8 mouse cellular contexts compared by ENCODE assay signal in the genomic region with DNA sequence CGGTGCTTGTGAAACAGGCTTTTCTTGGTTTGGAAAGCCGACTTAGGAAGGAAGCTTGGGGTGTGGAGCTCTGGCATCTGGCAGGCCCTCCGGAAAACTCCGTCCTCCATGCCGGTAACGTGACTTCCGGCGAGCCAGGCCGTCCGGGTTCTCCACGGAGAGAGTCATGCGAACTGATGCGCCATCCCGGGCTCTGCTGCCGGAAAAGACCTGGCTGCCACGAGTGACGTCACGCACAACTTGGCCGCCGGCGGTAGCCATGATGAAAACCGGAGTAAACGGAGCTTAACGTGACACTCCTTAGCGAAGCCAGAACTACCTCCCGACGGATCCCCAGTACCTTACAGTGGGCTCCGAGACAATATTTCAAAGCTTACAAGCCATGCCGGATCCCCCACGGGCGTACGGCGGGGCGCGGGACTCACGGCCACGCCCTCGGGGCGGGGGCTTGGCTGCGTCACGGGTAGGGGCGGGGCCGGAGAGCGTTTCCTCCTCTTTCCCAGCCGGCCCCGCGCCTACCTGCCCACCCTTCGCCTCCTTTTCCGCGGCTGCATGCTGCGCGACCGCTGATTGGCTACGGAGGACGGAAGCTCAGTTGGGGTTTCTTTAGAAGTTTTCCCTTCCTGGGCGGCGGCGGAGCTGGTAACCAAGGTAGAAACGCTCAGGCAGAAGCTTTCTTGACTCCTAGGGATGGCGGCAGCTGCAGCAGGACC. TPM values are rescaled to one million over a fixed set of nuclear protein-coding genes. Genes with fewer than 3 reads are reported as not detected.
DNase-seq lines count a peak whose midpoint lies in the region; ATAC-seq and TF ChIP-seq lines count a peak whose summit lies in the region.

Gene Sugt1, plus strand, starts transcription at position 553 of the 713 bp plus-strand sequence.

- H3K4me2 ChIP-seq in heart, embryonic 12.5 days: peak within 1 kb of the TSS; percentile 81
- peak within 1 kb of the TSS; percentile 76 for H3K4me2 ChIP-seq in kidney, postnatal 0 days (ENCODE audit: low read length)
- peak within 1 kb of the TSS; percentile 86 for H3K4me2 ChIP-seq in liver, embryonic 11.5 days
- H3K4me2 ChIP-seq in stomach, embryonic 14.5 days (replicated peaks; ENCODE audit: low read depth, low read length): peak within 1 kb of the TSS; percentile 86

- H3K27ac ChIP-seq in heart, embryonic 12.5 days (ENCODE audit: poor library complexity, severe bottlenecking): peak within 1 kb of the TSS; percentile 93
- H3K27ac ChIP-seq in kidney, postnatal 0 days: peak within 1 kb of the TSS; percentile 94
- H3K27ac ChIP-seq in liver, embryonic 11.5 days (ENCODE audit: low read depth, low read length): peak within 1 kb of the TSS; percentile 76
- peak within 1 kb of the TSS; percentile 87 for H3K27ac ChIP-seq in stomach, embryonic 14.5 days (ENCODE audit: low read length)

- DNase-seq in CD4-positive helper T cell, adult 2 months (ENCODE audit: low read depth, low spot score): peak; percentile 98
- peak; percentile 94 for DNase-seq in brain, embryonic 18.5 days (ENCODE audit: low read depth, low spot score)
- peak; percentile 98 for DNase-seq in kidney, postnatal 0 days (ENCODE audit: low spot score)
- DNase-seq in liver, embryonic 11.5 days (ENCODE audit: low spot score): peak; percentile 96
- peak; percentile 97 for DNase-seq in naive thymus-derived CD4-positive, alpha-beta T cell, adult 2 months (ENCODE audit: low read depth)

- WGBS in heart, embryonic 12.5 days: 0% methylated on average over 60 of the region's 60 CpGs
- WGBS in kidney, postnatal 0 days: under 1% methylated on average over 54 of the region's 60 CpGs
- under 1% methylated on average over 60 of the region's 60 CpGs for WGBS in liver, embryonic 11.5 days
- under 1% methylated on average over 60 of the region's 60 CpGs for WGBS in stomach, embryonic 14.5 days

- H3K9me3 ChIP-seq in heart, embryonic 12.5 days (replicated peaks): no peaks in the 10 kb centered on the region
- H3K9me3 ChIP-seq in kidney, postnatal 0 days (replicated peaks; ENCODE audit: low read length): no peaks in the 10 kb centered on the region
- H3K9me3 ChIP-seq in liver, embryonic 11.5 days (ENCODE audit: control insufficient read depth, low read length): no peaks in the 10 kb centered on the region
- no peaks in the 10 kb centered on the region for H3K9me3 ChIP-seq in stomach, embryonic 14.5 days (ENCODE audit: control insufficient read depth, low read depth, low read length)

- peak within 1 kb of the TSS; percentile 81 for H3K9ac ChIP-seq in heart, embryonic 12.5 days
- H3K9ac ChIP-seq in kidney, postnatal 0 days (ENCODE audit: low read depth, low read length): peak within 1 kb of the TSS; percentile 73
- peak within 1 kb of the TSS; percentile 68 for H3K9ac ChIP-seq in liver, embryonic 11.5 days (ENCODE audit: low read depth, low read length)
- peak within 1 kb of the TSS; percentile 71 for H3K9ac ChIP-seq in stomach, embryonic 14.5 days (replicated peaks; ENCODE audit: low read depth, low read length)

- peaks cover 19% of the 10 kb centered on the region for H3K4me1 ChIP-seq in heart, embryonic 12.5 days (replicated peaks)
- H3K4me1 ChIP-seq in kidney, postnatal 0 days (replicated peaks; ENCODE audit: insufficient read depth, low read length): peaks cover 12% of the 10 kb centered on the region; the same call in 1 of the 2 replicates
- H3K4me1 ChIP-seq in liver, embryonic 11.5 days (replicated peaks; ENCODE audit: control insufficient read depth, insufficient read depth, low read length): peaks cover 7% of the 10 kb centered on the region; the same call in 1 of the 2 replicates
- H3K4me1 ChIP-seq in stomach, embryonic 14.5 days (ENCODE audit: control insufficient read depth, insufficient read depth, low read length): 0 out of 2 replicates have a peak, but pooled peaks cover 9% of the 10 kb centered on the region

- no peak for TF ChIP-seq CTCF in kidney, postnatal 0 days (IDR thresholded peaks at IDR 0.05; ENCODE audit: low read depth)

- H3K4me3 ChIP-seq in heart, embryonic 12.5 days: peak within 1 kb of the TSS; percentile 62
- peak within 1 kb of the TSS; percentile 53 for H3K4me3 ChIP-seq in kidney, postnatal 0 days (replicated peaks; ENCODE audit: low read depth, low read length)
- peak within 1 kb of the TSS; percentile 82 for H3K4me3 ChIP-seq in liver, embryonic 11.5 days (ENCODE audit: low read depth, low read length)
- peak within 1 kb of the TSS; percentile 70 for H3K4me3 ChIP-seq in stomach, embryonic 14.5 days (ENCODE audit: low read depth, low read length)

- H3K36me3 ChIP-seq in heart, embryonic 12.5 days: peaks cover 14% of the 10 kb centered on the region; the same call in 1 of the 2 replicates
- no peaks in the 10 kb centered on the region for H3K36me3 ChIP-seq in kidney, postnatal 0 days (ENCODE audit: insufficient read depth, low read length)
- H3K36me3 ChIP-seq in liver, embryonic 11.5 days (ENCODE audit: control insufficient read depth, insufficient read depth, low read length): no peaks in the 10 kb centered on the region
- no peaks in the 10 kb centered on the region for H3K36me3 ChIP-seq in stomach, embryonic 14.5 days (ENCODE audit: control insufficient read depth, insufficient read depth, low read length)

- H3K27me3 ChIP-seq in heart, embryonic 12.5 days (replicated peaks): no peaks in the 10 kb centered on the region
- H3K27me3 ChIP-seq in kidney, postnatal 0 days (ENCODE audit: insufficient read depth, low read length): no peaks in the 10 kb centered on the region
- H3K27me3 ChIP-seq in liver, embryonic 11.5 days (replicated peaks; ENCODE audit: control insufficient read depth, insufficient read depth, low read length): no peaks in the 10 kb centered on the region
- H3K27me3 ChIP-seq in stomach, embryonic 14.5 days (ENCODE audit: control insufficient read depth, insufficient read depth, low read length): no peaks in the 10 kb centered on the region

- peak; percentile 97 for ATAC-seq in erythroid progenitor cell, adult 5-6 weeks (replicated peaks; ENCODE audit: low FRiP score, poor library complexity, severe bottlenecking)
- ATAC-seq in heart, embryonic 12.5 days (ENCODE audit: insufficient number of reproducible peaks, low FRiP score): peak; percentile 99
- peak; percentile 99 for ATAC-seq in kidney, postnatal 0 days (replicated peaks; ENCODE audit: low FRiP score, low read depth)
- ATAC-seq in liver, embryonic 11.5 days (replicated peaks; ENCODE audit: low FRiP score): peak; percentile 99
- peak; percentile 98 for ATAC-seq in stomach, embryonic 14.5 days (ENCODE audit: insufficient number of reproducible peaks, insufficient read depth, low FRiP score, low read depth)

RNA-seq across cellular contexts. Expression of gene Sugt1, which starts in this region (rescaled TPM):
- total RNA-seq in erythroid progenitor cell, adult 5-6 weeks (2015; ENCODE audit: low replicate concordance): 40.7 and 44.0 TPM in 2 replicates
- total RNA-seq in erythroid progenitor cell, adult 5-6 weeks (2017; ENCODE audit: low replicate concordance): 17.1 and 61.1 TPM in 2 replicates
- 98.9 and 99.1 TPM in 2 replicates for polyA plus RNA-seq in heart, embryonic 12.5 days (2016; fragmentation: Nextera tagmentation; extraction: Ambion mirVana)
- 119 and 122 TPM in 2 replicates for polyA plus RNA-seq in kidney, postnatal 0 days (2015; fragmentation: Nextera tagmentation; extraction: Ambion mirVana)
- polyA plus RNA-seq in liver, embryonic 11.5 days (2014; fragmentation: Nextera tagmentation; extraction: Ambion mirVana): 95.0 and 95.5 TPM in 2 replicates
- 121 and 127 TPM in 2 replicates for polyA plus RNA-seq in stomach, embryonic 14.5 days (2014; fragmentation: Nextera tagmentation; extraction: Ambion mirVana)

Comparison
In these comparisons a context has a peak if more than half of its experiments do, and no peak if none do; other contexts are left out.
1. Peak in every context shown above with its lines: DNase-seq, ATAC-seq, H3K4me3 ChIP-seq and H3K27ac ChIP-seq.